Mouse (Mus musculus) neutrophil, adult 59 days (primary cell): ENCODE measurements around the gene Apol7a. TPM values are rescaled to one million over a fixed set of nuclear protein-coding genes. Genes with fewer than 3 reads are reported as not detected.

Experiments
- total RNA-seq, 2 experiments: library from RNA; stranded (reverse); gene quantifications; 1 replicate in 1 of 2; 2 replicates in 1 of 2; pipeline ENCODE4 v1.2.4; 2023

The Apol7a gene
- total RNA-seq = not detected

DNA sequence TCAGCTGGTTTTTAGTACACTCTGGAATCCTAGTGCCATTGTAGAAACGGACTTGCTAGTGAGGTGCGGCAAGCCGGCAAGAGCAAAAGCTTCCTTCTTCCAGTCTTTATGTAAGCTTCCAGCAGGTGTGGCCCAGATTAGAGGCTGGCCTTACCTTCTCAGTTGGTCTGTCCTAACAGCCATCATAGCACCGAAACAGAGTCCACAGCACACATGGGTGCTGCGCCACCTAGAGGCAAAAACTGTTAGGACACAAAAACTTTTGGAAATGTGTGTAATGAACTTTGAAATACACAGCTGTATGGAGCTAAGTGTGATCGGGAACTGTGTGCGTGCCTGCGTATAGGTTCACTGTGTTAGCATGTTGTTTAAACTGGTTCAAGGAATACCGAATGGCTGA is at the start of gene Apol7a:
TSS of gene Apol7a (minus strand) at position 84 of the 400 bp plus-strand sequence.

DNA sequence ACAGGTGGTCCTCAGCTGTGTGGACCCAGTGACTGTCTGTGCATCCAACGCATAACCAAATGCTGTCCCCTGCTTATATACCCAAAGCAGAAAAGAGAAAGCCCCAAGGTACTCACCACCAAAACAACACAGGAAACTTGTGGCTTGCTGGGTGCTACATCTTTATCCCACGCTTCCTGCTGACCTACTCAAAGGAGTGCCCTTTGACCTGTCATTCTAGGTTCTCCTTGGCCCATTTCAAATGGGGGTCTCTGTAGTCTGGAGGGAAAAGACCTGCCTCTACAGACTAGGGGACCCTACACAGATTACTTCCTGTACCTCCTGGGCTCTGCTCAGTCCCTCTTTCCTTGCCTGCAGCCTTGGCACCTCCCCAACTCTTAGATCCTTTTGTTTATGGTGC is 48.5 kb upstream of the Apol7a start, which contains the start of gene Apol7b:
TSS of gene Apol7b (minus strand) at position 101 of the 400 bp plus-strand sequence.

GRCm38 (mm10) chr15:77411035-77411434 is 12.1 kb upstream of the Apol7a start, which contains the start of gene Apol9a:
Apol9a (minus strand) TSS chr15:77411135.

Other genes starting within 250 kb of the Apol7a start
- gene Rbfox2, start 92.1 kb downstream of the Apol7a start, total RNA-seq = 1 to 10 TPM in 1 of 2 experiments, under 1 TPM in 1; 0.64 to 1.1 TPM
- not detected for gene Apol9a, start 12.0 kb upstream of the Apol7a start, total RNA-seq
- gene Apol7b, start 48.4 kb upstream of the Apol7a start, total RNA-seq = not detected
- not detected for gene Apol10a, start 77.9 kb upstream of the Apol7a start, total RNA-seq
- gene Apol11a, start 109.2 kb upstream of the Apol7a start, total RNA-seq = not detected
- not detected for gene Apol7c, start 134.2 kb upstream of the Apol7a start, total RNA-seq
- not detected for gene 1700025B11Rik, start 162.8 kb upstream of the Apol7a start, total RNA-seq
- gene Apol10b, start 197.0 kb upstream of the Apol7a start, total RNA-seq = not detected
- not detected for gene Gm36245, start 200.1 kb upstream of the Apol7a start, total RNA-seq
- under 1 TPM; 0.64 to 0.71 TPM for gene Apol11b, start 244.2 kb upstream of the Apol7a start, total RNA-seq